ENCODE assay signal across 9 mouse cellular contexts in the genomic region with DNA sequence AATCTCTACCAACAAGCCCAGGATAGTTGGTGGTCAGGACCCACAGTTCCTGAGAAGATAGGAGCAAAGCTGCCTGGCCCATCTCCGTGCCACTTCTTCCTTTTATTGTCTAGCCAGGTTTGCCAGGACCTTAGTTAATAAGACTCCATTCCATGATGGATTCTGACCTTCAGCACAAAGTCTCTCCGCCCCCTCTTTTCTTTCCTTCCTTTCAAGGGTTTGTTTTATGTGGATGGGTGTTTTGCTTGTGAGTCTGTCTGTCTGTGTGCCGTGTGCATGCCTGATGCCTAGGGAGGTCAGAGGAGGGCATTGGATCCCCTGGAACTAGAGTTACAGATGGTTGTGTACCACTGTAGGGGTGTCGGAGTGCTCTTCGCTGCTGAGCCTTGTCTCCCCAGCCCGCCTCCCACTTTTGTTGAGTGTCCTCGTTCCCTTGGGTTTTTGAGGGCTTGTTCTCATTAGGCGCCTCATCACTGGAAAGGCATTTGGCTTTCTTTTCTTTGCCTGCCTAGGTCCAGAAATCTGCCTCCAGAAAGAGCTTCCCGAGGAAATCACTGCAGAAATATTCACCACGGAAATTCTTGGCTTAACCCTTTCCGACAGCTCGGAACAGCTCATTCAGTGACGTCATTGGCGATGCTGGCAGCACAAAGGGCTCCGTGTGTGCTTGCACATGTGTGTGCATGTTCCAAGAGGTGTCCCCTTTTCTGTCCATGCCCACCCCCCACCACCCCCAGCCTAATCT. TPM values are rescaled to one million over a fixed set of nuclear protein-coding genes. Genes with fewer than 3 reads are reported as not detected.
DNase-seq lines count a peak whose midpoint lies in the region; ATAC-seq lines count a peak whose summit lies in the region.
"Had no signal": no experiment of that assay in that cellular context is flagged by ENCODE, and none has a peak within 500 bp of the region (broad histone marks: within the 10 kb centered on the region; RNA-seq: fewer than 3 reads in every experiment).

No protein-coding gene starts in this region.

- DNase-seq in 3134 (ENCODE audit: extremely low read depth, insufficient read length, low spot score): peak; percentile 64
- peak; percentile 90 for DNase-seq in 3T3-L1 (ENCODE audit: low read depth, low spot score)
- DNase-seq in heart, adult 8-10 months (ENCODE audit: low spot score): peak; percentile 53
- DNase-seq in kidney, postnatal 25 days: peak; percentile 58 to 60
- DNase-seq in adipocyte (ENCODE audit: low spot score): no peak
- DNase-seq in cerebellum, adult 18-20 months: no peak
- no peak for DNase-seq in adrenal gland, postnatal 36 days
- DNase-seq: liver, embryonic 13.5 days had no signal

- no peak for ATAC-seq in cerebellum, adult (ENCODE audit: insufficient number of reproducible peaks, low FRiP score, low TSS enrichment)

RNA-seq across cellular contexts. Expression of gene Bcl7a, which starts 17.5 kb away (rescaled TPM):
- total RNA-seq in heart, adult 8-10 months (2022): 10 to 100 TPM in 1 of 4 experiments, 1 to 10 TPM in 3; 8.7 to 12.5 (median 9.4) TPM
- total RNA-seq in adrenal gland, postnatal 36 days (2021): 10 to 100 TPM in 1 of 2 experiments, 1 to 10 TPM in 1; 7.0 to 10.1 TPM

Comparison
In these comparisons a context has a peak if more than half of its experiments do, and no peak if none do; other contexts are left out.
1. DNase-seq: peak in 3134 (single experiment), 3T3-L1 (single experiment), heart, adult 8-10 months (single experiment) and kidney, postnatal 25 days (2 of 2); none in adipocyte (single experiment), cerebellum, adult 18-20 months (0 of 2) and adrenal gland, postnatal 36 days (0 of 2).